Mouse (Mus musculus): ENCODE measurements around the gene Rpia.

Gene Rpia

GRCm38 (mm10) chr6:70751251-70751897 lies 40.7 kb downstream of the Rpia start:
- DNase-seq (ENCODE audit: low spot score in 2 of 2): no peak

DNA sequence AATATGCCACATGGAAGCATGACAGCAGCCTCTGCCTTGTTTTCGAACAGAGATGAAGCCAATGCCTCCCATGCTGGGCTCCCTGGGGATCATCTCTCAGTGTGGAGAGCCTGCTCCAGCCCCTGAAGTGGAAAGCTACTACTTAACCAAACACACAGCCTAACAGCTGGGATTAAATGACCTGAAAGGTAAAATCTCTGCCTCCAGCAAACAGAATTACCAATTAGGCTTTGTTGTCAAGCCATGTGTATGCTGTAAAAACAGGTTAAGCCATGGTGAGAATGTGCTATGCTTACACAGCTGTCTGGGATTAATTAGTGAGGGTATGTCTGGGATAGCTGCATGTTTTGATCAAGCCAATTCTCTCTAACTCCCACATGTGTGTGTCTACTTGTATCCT lies 42.3 kb downstream of the Rpia start:
- no peak for DNase-seq (ENCODE audit: low spot score in 2 of 2)

DNA sequence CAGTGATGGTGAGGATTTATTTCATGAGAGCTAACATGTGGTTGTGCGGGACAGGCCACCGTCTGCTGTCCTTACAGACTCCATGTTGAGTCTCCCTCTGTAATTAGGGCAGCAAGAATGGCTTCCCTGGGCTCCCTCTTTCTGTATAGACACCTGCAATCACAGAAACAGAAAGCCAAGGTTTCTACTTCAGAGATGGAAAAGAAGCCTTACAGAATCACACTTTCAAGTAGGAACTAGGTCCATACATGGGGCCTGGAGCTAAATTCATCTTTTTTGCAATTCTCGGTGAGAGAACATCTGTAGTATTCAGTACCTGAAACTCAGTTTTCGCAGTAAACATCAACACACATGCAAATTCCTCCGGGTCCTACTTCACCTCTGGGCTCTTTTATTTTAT lies 44.3 kb downstream of the Rpia start:
- no peak for DNase-seq (ENCODE audit: low spot score in 2 of 2)

DNA sequence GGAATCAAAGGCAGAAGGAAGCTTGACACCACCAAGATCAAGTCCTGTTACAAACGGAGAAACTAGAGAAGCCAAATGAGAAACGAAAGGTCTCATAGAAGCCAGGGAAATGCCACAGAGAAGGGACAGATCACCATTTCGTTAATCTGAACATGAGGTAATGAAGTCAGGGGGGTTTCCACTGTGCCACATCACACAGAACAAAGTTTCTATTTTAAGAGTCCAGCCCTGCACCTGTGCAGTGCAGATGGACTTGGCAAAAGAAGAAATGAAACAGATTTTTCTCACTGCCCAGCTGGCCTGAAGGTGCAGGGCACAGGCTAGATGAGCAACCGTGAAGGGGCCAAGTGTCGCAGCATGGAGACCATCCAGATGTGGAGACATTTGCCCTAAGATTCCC lies 48.1 kb downstream of the Rpia start:
- DNase-seq (ENCODE audit: low spot score in 2 of 2): no peak

- DNase-seq (ENCODE audit: low spot score in 2 of 2): no peak
Observed at GRCm38 (mm10) chr6:70742833-70743232, 49.2 kb downstream of the Rpia start.

DNA sequence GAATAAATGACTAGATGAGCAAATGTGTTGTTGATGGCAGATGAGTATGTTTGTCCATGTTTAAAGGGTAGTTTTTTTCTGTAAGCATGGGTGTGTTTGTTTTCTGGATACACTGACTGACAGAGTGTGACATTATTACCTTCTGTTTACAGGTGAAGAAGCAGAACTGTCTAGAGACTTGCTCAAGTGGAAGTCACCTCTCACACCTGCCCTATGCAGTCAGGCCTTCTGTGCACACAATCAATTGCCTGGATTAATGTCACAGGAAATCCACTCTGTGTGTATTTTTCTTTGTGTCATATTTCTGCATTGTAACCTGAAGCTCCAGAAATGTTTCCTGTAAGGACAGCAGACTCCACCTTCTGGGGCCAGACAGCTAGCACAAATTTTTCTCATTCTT lies 51.5 kb downstream of the Rpia start:
- DNase-seq (ENCODE audit: low spot score in 2 of 2): no peak

DNA sequence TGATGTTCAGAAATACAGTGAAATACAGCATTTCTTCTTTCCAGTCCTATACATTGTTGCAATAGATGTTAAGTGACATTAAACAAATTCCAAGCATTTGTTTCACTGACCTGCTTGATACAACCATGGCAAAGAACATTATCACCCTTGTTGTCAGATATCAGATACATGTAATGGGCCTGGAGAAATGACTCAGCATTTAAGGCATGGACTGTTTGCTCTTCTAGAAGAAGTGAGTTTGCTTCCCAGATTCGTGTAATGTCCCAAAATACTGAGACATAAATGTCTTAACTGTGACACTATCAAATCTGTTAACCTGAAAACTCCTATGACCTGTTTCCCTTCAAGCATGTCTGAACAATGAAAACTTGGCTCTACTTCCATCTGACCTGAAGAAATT lies 52.6 kb downstream of the Rpia start:
- no peak for DNase-seq (ENCODE audit: low spot score in 2 of 2)

- DNase-seq (ENCODE audit: low spot score in 2 of 2): no peak
Observed at GRCm38 (mm10) chr6:70735528-70735927, 56.5 kb downstream of the Rpia start.

- DNase-seq (ENCODE audit: low spot score in 2 of 2): no peak
Observed at GRCm38 (mm10) chr6:70730828-70731227, 61.2 kb downstream of the Rpia start.

DNA sequence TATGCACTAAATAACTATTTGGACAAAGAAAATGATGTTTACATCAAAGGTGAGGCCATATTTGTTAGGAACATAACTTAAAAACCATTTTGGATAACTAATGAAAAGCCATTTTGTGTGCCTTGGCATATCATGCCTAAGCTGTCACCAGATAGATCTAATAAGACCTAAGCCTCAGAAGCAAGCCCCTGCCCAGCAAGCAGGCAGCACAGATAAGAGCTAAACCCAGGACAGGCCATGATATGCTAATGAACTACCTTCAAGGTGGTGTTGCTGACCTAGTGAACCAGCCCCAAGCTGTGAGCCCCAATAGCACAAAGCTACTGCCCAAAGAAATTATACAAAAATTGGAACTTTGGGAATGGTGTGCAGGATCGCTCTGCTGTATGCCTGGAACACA lies 62.9 kb downstream of the Rpia start:
- DNase-seq (ENCODE audit: low spot score in 2 of 2): no peak

DNA sequence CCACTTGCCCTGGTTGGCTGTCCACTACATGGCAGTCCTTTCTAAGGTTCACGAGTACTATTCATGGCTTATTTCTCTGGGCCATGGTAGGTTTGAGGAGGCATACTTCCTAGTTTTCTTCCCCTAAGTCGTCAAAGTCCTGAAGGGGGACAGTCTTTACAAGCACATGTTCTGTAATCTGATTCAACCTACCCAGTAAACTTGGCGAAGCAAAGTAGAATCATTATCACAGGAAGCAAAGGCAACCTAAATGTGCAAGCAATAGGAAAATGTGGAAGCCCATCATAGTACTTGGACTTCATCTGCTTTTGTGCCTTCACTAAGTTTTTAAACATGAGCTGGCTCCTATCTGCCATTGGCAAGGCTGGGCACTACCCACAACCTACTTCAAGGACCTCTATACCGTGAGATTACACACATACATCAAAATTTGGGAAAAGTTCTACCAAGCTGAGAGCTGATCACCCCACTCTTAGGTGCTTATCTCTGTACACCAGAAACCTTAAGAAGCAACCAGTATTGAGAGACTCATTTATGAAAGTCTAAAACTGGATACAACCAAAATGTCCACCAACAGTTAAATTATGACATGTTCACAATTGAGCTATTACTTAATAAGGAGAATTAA lies 64.8 kb downstream of the Rpia start:
- DNase-seq (ENCODE audit: low spot score in 2 of 2): no peak

DNA sequence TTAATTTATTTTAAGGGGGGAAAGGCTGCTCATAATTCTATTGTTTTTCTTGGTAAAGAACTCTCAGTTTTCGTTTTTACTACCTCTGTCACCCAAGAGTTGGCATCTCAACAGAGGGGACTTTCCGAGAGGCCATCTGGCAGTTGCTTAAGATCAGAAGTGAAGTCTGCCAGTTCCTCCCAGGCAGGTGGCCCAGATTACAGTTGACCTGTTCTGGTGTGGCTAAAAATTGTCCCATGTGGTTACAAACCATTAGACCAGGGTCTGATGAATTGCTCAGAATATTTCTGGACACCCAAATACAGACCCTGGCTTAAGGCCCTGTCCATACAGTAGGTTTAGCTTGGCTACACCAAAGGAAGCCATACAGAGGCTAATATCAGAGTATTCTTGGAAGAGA lies 66.4 kb downstream of the Rpia start:
- DNase-seq (ENCODE audit: low spot score in 2 of 2): no peak

DNA sequence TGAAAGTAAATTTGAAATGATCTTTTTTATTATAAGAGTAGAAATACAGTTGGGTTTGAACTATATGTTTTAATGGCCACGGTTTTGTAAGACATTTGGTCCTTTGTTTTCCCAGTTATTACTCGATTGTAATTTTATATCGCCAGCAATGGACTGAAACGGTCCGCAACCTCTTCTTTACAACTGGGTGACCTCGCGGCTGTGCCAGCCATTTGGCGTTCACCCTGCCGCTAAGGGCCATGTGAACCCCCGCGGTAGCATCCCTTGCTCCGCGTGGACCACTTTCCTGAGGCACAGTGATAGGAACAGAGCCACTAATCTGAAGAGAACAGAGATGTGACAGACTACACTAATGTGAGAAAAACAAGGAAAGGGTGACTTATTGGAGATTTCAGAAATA lies 67.3 kb downstream of the Rpia start:
- no peak for DNase-seq (ENCODE audit: low spot score in 2 of 2)

- DNase-seq (ENCODE audit: low spot score in 2 of 2): no peak
Observed at GRCm38 (mm10) chr6:70722298-70722697, 69.7 kb downstream of the Rpia start.

DNA sequence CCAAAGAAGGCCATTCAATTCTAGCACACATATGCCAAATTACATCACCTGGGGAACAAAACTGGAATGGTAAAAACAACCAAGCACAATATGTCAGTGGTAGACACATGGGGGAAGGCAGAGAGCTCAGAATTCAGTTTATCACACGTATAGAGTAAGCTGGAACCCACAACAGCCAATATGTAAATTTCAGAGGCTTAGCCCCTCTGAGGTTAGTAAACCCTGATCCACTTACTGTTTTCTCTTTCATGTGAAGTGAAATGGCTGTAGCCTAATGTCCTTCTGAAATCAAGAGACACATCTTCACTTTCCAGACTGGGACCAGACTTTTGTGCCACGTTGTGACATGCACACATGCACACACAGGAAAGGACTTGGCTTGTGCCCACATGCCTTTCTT lies 73.3 kb downstream of the Rpia start:
- DNase-seq (ENCODE audit: low spot score in 2 of 2): no peak

- no peak for DNase-seq (ENCODE audit: low spot score in 2 of 2)
Observed at GRCm38 (mm10) chr6:70718164-70718563, 73.9 kb downstream of the Rpia start.

- DNase-seq (ENCODE audit: low spot score in 2 of 2): no peak
Observed at GRCm38 (mm10) chr6:70716701-70717393, 75.2 kb downstream of the Rpia start.
